Mouse (Mus musculus) T-helper 2 cell (primary cell): ENCODE measurements at regions not wholly inside any gene's neighbourhood (a gene's known extent, or its start where the extent isn't known, plus 50 kb on each side); places are given as distances from the start of the nearest gene placed in this dataset.

Experiments
- in situ Hi-C: fragments of 300-600 bp; cut with MboI, MseI; formaldehyde crosslinking; loops from one replicate; pipeline ENCODE4 v1.15.1; 2025; ENCODE audit warnings: high pct_unique_total_duplicates

DNA sequence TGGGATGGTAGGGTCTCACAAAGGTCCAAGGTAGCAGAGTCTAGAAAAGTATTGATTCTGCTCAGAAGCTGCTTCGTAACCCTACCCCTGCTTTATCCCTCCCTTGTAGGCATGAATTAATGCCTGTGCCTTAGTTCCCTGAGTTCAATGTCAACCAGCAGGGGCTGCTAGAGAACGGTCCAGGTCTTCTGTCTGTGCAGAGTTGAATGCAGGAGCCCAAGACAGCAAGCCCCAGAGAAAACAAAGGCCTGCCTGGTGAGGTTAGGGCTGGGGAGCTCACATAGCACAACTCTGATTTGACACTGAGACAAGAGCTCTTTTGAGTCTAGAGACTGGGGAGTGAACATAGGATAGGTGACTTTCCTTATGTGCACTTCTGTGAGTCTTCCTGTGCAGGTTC, 56.6 kb downstream of the Olig3 start:
- in situ Hi-C loops: no loop called here

DNA sequence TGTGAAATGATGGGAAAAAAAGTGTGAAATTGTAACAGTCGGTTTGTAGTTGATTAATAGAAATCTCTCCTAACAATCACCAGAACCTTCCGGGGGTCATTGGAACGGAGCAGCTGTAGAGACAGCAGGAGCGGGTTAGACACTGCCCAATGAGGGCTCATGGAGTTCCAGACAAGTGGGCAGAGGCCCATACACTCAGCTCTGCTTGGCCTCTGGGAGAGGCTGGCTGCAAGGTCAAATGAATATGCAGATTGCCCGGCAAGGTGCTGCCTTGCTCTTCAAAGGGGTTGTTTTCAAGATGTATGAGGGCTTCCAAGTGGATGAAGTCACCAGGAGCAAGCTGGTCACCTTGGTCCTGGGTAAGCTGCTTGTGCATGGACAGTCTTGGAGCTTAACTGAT, 57.6 kb downstream of the Olig3 start:
- in situ Hi-C loops: no loop called here

DNA sequence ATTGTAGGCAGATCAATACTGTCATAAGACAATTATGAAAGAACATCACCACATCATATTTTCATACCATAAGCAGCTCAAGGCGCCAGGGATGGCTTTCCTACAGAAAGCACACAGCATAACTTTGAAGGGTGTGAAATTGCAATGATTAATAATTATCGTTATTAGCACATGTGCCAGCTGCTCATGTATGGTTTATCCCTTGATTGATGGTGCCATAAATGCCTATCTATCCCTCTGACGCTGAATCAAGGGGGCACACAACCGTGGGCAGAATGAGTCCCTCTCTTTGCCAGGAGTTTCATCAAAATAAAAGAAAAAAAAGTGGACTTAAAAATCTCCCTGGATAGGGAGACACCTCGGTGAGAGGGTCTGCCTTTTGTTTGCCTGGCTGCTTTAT, 58.5 kb downstream of the Olig3 start:
- in situ Hi-C loops: no loop called here

DNA sequence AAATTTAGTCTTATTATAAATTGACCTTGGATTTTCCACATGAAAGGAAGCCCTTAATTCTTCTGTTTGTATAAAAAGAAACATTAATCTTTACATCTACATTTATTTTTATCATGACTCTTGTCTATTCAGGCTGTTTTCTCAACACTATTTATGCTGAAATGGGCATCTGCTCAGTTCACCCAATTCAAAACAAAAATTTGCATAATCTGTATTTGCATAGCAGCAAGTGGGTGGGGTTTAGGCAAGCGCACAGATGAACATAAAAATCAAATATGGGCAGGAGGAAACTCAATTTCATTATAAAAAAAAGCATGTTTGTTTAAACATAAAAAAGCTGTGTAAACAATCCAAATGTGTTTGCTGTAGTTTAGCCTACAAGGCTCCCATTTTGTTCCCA, 67.7 kb downstream of the Olig3 start:
- in situ Hi-C loops: no loop called here

DNA sequence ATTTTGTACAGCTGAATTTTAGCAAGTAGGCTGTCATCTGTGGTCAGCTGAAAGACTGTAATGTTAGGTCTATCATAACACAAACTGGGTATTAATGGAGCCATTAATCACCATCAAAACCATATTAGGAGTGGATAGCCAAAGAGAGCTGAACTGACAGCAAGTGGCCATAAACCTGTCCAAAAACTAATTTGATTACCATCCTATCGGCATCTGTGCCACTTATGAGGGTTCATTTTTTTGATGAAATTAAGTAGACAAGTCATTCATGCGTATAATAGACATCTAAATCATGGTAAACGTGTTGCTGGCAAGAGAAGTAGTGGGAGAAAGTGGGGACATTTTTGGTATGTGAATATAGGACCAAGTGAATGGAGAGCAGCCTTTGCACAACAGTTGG, 68.6 kb downstream of the Olig3 start:
- in situ Hi-C loops: no loop called here

DNA sequence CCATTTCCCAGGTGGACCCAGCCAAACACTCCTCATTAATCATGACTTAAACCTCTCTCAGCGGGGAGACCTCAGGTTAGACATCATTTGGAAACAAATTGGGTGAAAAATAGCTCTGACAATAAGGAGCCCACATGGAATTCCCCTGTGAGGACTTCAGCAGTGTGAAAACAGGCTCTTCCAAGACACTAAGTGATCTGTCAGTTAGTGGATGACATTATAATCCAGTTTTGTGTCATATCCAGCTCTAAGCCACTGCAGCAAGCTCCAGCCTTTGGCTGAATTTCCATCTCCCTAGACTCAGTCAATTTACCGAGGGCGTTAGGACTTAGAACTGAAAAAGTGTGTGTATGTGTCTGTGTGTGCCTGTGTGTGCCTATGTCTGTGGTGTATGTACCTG, 70.5 kb downstream of the Olig3 start:
- in situ Hi-C loops: no loop called here

DNA sequence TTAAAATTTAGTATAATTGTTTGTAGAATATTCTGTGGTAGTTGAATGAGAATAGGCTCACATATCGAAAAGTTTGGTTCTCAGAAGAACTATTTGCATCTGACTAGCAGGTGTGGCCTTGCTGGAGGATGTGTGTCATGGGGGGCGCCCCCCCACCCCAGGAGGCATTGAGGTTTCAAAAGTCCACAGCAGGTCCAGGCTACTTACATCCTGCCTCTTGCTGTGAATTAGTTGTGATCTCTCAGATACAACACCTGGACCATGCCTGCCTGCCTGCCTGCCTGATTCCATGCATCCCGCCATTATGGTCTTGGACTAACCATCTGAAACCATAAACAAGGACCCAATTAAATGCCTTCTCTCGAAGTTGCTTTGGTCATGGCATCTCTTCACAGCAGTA, 76.2 kb downstream of the Olig3 start:
- in situ Hi-C loops: no loop called here

DNA sequence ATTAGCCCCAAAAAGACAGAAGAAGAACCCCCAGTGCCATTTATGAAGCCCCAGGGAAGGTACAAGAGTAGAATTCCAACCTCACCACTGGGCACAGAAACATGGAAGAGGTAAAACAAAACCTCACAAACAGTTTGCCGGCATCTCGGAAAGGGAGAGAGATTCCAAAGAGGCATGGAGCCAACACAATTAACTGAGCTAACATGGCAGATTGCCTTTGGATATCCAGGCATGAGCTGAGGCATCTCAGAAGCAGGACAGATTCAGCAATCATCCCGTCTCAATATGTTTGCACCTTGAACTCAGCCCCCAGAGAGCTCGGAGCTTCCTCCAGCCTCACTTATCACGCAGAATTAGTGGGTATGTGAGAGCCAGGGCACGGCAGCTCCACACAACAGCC, 78.3 kb downstream of the Olig3 start:
- in situ Hi-C loops: no loop called here

DNA sequence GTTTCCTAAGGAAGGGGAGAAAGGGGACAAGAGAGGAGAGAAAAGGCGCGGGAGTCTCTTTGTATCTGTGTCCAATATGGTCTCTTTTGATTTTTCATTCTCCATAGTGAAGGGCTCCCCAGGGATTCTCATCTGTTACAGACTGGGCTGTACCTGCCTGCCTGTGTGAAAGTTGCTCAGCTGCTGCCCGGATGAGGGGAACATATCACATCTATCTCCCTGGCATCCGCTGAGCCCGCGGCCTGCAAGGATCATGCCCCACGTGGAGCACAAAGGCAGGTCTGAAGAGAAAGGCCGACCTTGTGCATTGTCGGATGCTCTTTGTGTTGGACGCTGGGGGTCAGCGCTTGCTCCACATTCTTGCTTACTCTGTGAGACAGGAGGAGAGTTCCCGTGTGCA, 85.5 kb downstream of the Olig3 start:
- in situ Hi-C loops: no loop called here

DNA sequence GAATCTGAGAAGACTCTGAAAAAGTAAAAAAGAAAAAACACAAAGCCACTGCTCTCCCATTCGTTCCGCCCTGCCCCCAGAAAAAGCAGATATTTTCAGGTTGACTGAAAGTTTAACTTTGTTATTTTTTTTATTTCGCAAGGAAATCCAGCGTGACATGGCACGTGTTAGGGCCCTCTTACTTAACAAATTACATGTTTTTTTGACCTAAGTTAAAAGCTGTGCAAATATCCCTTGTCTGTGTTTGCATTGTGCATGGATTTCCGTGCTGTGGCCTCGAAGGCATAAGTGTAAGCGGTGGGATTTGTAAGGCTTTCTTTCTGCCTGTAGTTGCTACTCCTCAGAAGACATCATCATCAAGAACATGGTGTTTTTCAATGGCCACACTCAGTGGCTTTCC, 87.2 kb downstream of the Olig3 start:
- in situ Hi-C loops: no loop called here

DNA sequence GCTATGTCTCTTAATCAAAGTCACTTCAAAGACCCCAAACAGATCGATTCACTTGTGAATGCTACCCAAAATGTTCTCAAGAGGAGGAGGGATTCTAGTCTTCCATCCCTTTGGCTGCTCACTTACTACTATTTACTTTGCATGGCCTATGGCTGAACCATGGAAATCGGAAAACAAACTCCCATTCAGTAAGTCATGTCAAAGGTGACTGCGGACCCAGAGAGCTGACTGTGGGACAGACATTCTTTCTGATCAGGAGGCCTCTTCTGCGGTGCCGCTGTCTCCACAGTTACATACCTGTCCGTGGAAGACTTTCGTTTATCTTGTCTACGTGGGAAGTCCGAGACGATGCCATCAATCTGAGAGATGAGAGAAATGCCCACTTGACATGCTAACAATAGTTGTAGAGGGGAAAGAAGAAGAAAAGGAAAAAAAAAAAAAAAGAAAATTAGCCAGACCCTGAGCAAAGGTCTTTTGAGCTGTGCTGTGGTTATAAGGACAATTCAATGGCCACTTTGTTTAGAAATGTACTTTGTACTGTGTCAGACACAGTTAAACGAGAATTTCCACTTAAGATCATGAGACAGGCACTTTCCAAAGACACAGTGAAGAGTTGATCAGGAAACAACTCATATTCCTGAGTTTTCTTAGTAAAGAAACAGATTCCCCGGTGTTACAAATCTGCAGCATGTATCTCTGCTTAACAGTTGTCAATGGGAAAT, 92.7 kb downstream of the Olig3 start:
- in situ Hi-C loops: no loop called here

DNA sequence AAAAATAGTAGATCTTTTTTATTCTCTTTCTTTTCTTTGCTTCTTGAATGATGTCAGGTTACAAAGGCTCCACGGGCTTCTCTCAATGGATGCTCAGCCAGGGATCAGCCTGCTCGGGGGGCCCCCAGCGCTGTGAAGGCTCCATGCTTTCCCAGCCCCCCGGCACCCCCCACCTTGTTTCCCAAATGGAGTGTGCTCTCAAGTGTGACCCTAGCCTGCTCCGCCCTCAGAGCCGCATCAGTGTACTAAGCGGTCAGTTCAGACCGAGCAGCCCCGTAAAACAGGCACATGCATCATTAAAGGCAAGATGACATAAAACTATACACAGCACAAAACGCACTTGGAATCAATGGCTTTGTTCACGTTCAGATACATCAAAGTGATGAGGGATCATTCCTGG, 102.7 kb downstream of the Olig3 start:
- in situ Hi-C loops: no loop called here

DNA sequence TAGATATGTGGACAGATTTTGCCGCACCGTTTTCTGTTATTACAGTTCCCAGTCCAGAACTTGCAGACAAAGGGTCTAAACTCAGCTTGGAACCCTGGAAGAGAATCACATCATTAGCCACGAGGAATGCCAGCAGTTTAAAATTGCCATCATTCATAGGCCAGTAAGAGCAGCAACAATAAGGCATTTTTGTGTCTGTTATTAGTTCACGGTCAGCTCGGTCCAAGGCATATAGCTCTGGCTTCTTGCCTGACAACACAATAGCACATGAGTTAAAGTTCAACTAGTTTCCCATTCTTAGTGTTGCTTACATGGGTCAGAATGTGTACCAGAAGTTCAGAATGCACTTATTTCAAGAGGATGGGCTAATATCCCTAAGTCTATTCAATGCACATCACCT, 103.4 kb downstream of the Olig3 start:
- in situ Hi-C loops: no loop called here

DNA sequence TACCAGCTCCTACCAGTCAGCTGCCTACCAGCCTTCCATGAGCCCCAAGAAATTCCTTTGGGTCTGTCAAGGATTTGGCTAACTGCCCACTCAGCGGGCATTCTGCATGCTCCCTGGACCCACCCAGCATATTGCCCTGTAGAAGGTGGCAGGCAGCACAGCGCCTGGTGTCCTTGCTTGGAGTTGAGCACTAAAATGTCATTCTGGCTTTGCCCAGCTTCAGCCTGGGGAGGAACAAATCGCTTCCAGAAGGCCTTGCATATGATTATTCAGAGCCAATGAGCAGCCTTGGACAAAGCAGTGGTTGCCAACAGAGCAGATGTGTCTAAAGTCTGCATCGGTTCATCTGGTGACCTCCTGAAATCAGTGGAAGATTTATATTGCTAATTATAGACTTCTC, 103.8 kb downstream of the Olig3 start:
- in situ Hi-C loops: no loop called here

DNA sequence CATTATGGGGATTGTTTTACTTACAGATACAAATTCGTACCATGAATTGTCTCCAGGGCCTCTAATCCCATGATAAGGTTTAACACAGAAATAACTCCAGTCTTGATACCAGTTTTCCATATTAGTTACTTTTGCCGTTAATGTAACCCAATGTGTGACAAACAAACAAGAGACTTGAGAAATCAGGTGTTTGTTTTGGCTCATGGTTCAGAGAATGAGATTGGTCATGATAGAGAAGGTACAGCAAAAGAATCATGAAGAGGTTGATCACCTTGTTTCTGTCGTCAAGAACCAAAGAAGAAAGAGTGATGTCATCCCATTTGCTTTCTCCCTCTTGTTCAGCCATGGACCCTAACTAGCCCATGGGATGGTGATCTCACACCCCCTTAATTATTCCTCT, 107.5 kb downstream of the Olig3 start:
- in situ Hi-C loops: no loop called here

DNA sequence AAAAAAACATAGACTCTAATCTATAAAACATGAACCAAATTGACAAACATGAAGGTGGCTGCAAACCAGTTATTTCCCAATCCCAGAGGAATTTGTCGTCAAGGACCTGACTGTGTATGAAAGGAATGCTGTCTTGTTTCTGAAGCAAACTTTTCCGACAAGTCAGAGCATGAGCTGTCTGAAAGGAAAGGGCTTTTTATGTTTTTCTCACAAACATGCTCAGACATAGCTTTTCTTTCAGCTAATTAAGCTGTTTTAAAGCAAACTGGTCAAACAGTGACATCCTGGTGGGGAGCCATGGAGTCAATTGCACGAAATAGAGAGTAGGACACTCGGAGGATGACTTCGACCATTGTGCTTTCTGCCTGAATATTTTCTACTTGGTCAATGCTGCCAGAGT, 108.2 kb downstream of the Olig3 start:
- in situ Hi-C loops: no loop called here

DNA sequence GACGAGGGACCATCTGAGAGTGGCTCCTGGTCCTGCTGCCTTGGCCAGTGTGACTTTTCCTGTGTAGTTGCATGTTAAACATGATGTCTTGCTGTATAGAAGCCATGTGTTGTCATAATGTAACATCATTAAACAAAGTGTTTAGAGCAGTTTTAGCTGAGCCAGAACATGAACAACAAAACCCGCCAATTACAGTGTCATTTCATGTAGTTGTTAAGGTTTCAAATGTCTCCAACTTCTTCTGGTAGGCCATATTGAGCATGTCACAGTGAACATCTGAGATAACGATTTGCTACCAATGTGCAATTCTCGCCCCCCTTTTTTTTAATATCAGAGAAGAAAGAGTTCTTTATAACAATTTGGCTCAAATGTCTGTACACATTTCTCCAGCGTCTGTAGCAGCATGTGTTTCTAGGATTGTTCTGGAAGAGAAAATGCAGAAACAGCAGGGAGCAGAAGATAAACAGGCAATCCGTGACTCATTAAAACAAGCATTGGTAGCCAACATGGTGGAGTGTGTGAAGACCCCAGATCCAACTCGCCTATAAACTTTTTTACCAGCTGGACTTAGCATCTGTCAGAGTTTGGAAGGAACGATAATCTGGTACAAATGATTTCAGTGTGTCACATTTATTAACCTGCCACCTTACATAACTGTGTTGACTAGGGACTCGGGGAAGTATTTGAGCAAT, 115.2 kb downstream of the Olig3 start:
- in situ Hi-C loops: no loop called here

DNA sequence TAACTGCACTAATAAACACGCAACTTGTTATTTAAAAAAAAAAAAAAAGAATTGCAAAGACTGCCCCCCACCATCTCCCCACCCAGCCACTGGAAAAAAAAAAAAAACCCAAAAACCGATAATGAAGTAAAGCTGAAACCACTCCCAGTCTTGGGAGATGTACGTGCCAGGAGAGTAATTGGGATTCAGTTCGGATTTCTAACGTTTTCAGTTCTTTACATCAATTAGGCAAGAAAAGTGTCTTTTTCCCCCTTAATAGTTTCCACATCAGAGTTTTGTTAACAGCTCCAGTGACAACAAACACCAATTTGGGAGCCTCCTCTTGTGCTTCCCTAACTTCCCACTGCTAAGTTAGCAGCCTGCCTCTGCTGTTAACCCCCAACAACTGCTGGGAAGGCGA, 115.7 kb downstream of the Olig3 start:
- in situ Hi-C loops: no loop called here

DNA sequence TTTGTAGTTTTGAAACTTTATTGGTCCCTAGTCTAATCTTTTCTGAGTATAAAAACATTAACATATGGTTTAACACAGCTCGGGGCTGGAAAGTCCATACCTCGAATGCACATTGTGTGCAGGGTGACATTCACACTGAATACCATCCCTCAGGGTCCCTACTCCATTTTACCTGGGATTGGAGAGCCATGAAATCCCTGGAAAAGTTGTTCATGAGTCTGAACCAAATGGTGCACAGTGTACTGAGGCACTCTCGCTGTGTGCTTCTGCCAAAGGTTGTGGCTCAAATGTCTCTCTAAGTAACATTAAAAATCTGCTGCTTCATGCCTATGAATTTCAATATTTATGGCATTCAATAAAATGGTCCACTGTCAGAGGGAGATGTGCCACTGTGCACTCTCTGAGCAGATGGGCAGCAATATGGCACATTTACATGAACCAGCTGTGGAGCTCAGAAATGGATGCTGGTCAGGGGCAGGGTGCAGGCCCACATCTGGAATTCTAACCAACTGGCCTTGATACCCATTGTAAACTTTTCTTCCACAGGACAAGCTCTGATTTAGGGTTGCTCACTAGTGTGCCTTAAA, 116.7 kb downstream of the Olig3 start:
- in situ Hi-C loops: no loop called here

DNA sequence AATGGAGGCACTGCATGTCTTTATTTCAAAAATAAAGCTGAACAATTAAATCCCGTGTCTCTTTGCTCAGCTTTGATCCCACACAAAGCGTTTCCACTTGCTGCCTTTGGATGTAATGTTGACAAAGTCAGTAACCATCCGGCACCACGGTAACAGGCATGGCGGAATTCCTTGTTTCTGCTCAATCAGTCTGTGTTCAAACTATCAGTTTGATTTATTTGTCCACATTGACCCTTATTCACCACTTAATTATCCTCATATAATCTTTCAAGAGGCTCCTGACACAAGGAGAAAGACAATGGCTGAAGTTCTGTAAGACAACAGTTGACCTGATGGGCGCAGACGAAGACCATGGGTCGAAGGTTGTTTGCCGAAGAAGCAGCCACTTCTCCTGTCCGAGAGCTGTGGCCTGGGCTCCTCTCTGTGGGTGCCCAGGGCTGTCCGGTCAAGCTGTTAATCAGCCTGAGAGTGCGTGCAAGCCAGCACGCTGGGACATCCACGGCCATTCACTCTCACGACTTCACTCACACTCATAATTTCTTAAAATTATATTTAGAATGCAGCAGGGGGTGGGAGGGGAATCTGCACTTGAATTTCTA, 106.1 kb upstream of the Ifngr1 start:
- in situ Hi-C loops: no loop called here

DNA sequence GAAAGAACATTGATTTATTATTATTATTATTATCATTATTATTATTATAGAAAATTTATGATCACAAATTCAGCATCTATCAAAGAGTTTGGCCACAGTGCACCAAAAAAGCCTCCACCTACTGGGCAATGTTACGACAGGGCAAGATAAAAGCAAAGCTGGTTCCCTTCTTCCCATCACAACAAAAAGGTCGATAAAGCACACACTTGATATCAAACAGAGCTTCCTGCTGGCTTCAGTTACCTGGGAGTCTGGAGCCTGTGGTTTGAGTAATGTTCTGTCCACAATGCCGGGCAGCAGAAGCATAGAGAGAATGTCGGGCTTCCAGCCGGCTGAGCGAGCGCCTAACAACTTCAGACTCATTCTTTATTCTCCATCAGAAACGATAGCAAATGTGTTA, 101.2 kb upstream of the Ifngr1 start:
- in situ Hi-C loops: no loop called here

DNA sequence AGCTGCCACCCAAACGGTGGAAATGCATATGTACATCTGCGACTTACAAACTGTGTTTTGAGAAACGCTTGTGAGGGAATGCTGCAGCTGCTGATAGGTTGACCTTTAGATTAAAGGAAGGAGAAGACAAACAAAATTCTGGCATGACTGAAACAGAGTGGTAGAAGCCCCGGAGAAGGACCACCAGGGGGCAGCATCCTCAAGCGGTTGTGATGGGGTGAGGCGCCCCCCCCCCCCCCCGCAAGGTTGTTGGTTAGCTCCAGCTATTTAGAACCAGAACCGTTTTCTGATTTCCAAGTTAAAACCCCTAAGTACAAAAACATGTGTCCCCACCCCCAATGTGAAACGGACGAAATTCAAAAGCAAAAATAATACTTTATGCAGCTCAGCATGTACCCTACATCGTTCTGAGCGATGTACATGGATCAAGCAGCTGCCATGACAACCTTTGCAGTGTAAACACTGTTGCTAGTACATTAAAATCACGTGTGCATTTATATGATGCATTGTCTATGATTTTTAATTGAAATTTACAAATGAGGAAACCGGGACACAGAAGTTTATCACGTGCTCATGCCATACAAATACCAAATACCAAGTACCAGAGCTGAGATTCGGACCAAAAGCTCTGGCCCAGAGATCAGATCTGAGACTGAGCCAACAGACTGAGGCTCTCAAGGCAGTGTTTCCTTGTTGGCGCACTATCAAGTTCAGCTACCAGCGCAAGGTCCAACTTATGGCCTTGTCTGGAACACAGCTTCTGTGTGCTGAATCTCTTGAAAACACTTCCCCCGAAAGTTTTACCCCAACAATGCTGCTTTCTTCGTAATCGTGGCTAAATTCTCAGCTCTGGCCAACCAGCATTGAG, 100.0 kb upstream of the Ifngr1 start:
- in situ Hi-C loops: no loop called here
